Mouse (Mus musculus): Measurements from ENCODE around the gene Trappc1. TPM values are rescaled to one million over a fixed set of nuclear protein-coding genes. Genes with fewer than 3 reads are reported as not detected.

Trappc1 gene
- polyA plus RNA-seq, 1 experiment from 2014 or later: 145 TPM

GRCm38 (mm10) chr11:69331929-69332405, 8.2 kb downstream of the Trappc1 start:
- peak overlapping the region; percentile 54 for H3K9ac ChIP-seq
- H3K27me3 ChIP-seq: peaks cover 11% of the 10 kb centered on the region
- peak overlapping the region; percentile 50 for H3K4me3 ChIP-seq
- H3K4me2 ChIP-seq: peak overlapping the region; percentile 50
- H3K9me3 ChIP-seq: no peaks in the 10 kb centered on the region
- H3K4me1 ChIP-seq: peaks cover 24% of the 10 kb centered on the region
- no peaks in the 10 kb centered on the region for H3K36me3 ChIP-seq
- under 1% methylated on average over 24 of the region's 24 CpGs for WGBS
- peak; percentile 60; the same call in 1 of the 2 replicates for ATAC-seq (ENCODE audit: insufficient number of reproducible peaks, low FRiP score, low TSS enrichment, low read depth)
- H3K27ac ChIP-seq: peak overlapping the region; percentile 54

GRCm38 (mm10) chr11:69332713-69333253, 9.0 kb downstream of the Trappc1 start:
- Histone ChIP-seq H3K27me3 (peaks cover 3% of the 10 kb centered on the region), H3K4me3 (no peak overlapping the region), H3K27ac (no peak overlapping the region), H3K4me2 (peak overlapping the region; percentile 50), H3K9me3 (0 out of 2 replicates have a peak, but pooled peaks cover 5% of the 10 kb centered on the region), H3K4me1 (peaks cover 20% of the 10 kb centered on the region), H3K36me3 (no peaks in the 10 kb centered on the region), H3K9ac (no peak overlapping the region)
- no peak for ATAC-seq (ENCODE audit: insufficient number of reproducible peaks, low FRiP score, low TSS enrichment, low read depth)
- WGBS: 28% methylated on average over 8 of the region's 8 CpGs

GRCm38 (mm10) chr11:69333922-69334321, 10.1 kb downstream of the Trappc1 start:
- H3K4me2 ChIP-seq: no peak overlapping the region
- 0 out of 2 replicates have a peak, but pooled peaks cover 5% of the 10 kb centered on the region for H3K9me3 ChIP-seq
- no peak overlapping the region for H3K27ac ChIP-seq
- no peaks in the 10 kb centered on the region for H3K27me3 ChIP-seq
- 63% methylated on average over 3 of the region's 3 CpGs for WGBS
- peaks cover 20% of the 10 kb centered on the region for H3K4me1 ChIP-seq
- no peak overlapping the region for H3K9ac ChIP-seq
- no peaks in the 10 kb centered on the region for H3K36me3 ChIP-seq
- no peak overlapping the region for H3K4me3 ChIP-seq
- no peak for ATAC-seq (ENCODE audit: insufficient number of reproducible peaks, low FRiP score, low TSS enrichment, low read depth)

GRCm38 (mm10) chr11:69334796-69335195, 11.0 kb downstream of the Trappc1 start:
- 0 out of 2 replicates have a peak, but pooled peaks cover 5% of the 10 kb centered on the region for H3K9me3 ChIP-seq
- no peaks in the 10 kb centered on the region for H3K27me3 ChIP-seq
- H3K4me3 ChIP-seq: no peak overlapping the region
- no peak overlapping the region for H3K27ac ChIP-seq
- no peak overlapping the region for H3K4me2 ChIP-seq
- no peak for ATAC-seq (ENCODE audit: insufficient number of reproducible peaks, low FRiP score, low TSS enrichment, low read depth)
- H3K9ac ChIP-seq: no peak overlapping the region
- 64% methylated on average over 4 of the region's 4 CpGs for WGBS
- no peaks in the 10 kb centered on the region for H3K36me3 ChIP-seq
- H3K4me1 ChIP-seq: peaks cover 22% of the 10 kb centered on the region

GRCm38 (mm10) chr11:69340161-69341131, 16.7 kb downstream of the Trappc1 start, which contains the start of gene Rnf227:
TSS of gene Rnf227 (plus strand) at chr11:69340461.
- H3K36me3 ChIP-seq: peaks cover 27% of the 10 kb centered on the region
- H3K4me2 ChIP-seq: peak within 1 kb of the TSS; percentile 92
- peaks cover 19% of the 10 kb centered on the region for H3K4me1 ChIP-seq
- H3K9ac ChIP-seq: peak within 1 kb of the TSS; percentile 58
- ATAC-seq (ENCODE audit: insufficient number of reproducible peaks, low FRiP score, low TSS enrichment, low read depth): peak; percentile 73
- peak within 1 kb of the TSS; percentile 68 for H3K4me3 ChIP-seq
- peak within 1 kb of the TSS; percentile 90 for H3K27ac ChIP-seq
- 0 out of 2 replicates have a peak, but pooled peaks cover 5% of the 10 kb centered on the region for H3K9me3 ChIP-seq
- WGBS: 1% methylated on average over 98 of the region's 99 CpGs
- no peaks in the 10 kb centered on the region for H3K27me3 ChIP-seq

- ATAC-seq (ENCODE audit: insufficient number of reproducible peaks, low FRiP score, low TSS enrichment, low read depth): no peak
- H3K9ac ChIP-seq: no peak overlapping the region
- no peak overlapping the region for H3K4me3 ChIP-seq
- H3K36me3 ChIP-seq: peaks cover 86% of the 10 kb centered on the region
- WGBS: 92% methylated on average over 23 of the region's 26 CpGs
- H3K27me3 ChIP-seq: no peaks in the 10 kb centered on the region
- H3K4me2 ChIP-seq: no peak overlapping the region
- no peaks in the 10 kb centered on the region for H3K9me3 ChIP-seq
- H3K27ac ChIP-seq: no peak overlapping the region
- 0 out of 2 replicates have a peak, but pooled peaks cover under 1% of the 10 kb centered on the region for H3K4me1 ChIP-seq
These were observed 22.7 kb downstream of the Trappc1 start for GRCm38 (mm10) chr11:69346441-69346840.

- no peak for ATAC-seq (ENCODE audit: insufficient number of reproducible peaks, low FRiP score, low TSS enrichment, low read depth)
- 87% methylated on average over 5 of the region's 5 CpGs for WGBS
- Histone ChIP-seq H3K27ac (no peak overlapping the region), H3K9ac (no peak overlapping the region), H3K4me3 (no peak overlapping the region), H3K36me3 (peaks cover 100% of the 10 kb centered on the region), H3K4me2 (no peak overlapping the region), H3K4me1 (no peaks in the 10 kb centered on the region), H3K27me3 (no peaks in the 10 kb centered on the region), H3K9me3 (no peaks in the 10 kb centered on the region)
These were observed 32.8 kb downstream of the Trappc1 start for GRCm38 (mm10) chr11:69356544-69356943.

GRCm38 (mm10) chr11:69357690-69358089, 33.9 kb downstream of the Trappc1 start:
- no peak overlapping the region for H3K27ac ChIP-seq
- no peak for ATAC-seq (ENCODE audit: insufficient number of reproducible peaks, low FRiP score, low TSS enrichment, low read depth)
- H3K27me3 ChIP-seq: no peaks in the 10 kb centered on the region
- H3K9me3 ChIP-seq: no peaks in the 10 kb centered on the region
- no peak overlapping the region for H3K9ac ChIP-seq
- no peak overlapping the region for H3K4me3 ChIP-seq
- WGBS: 83% methylated on average over 12 of the region's 12 CpGs
- H3K4me1 ChIP-seq: 0 out of 2 replicates have a peak, but pooled peaks cover 3% of the 10 kb centered on the region
- no peak overlapping the region for H3K4me2 ChIP-seq
- peaks cover 100% of the 10 kb centered on the region for H3K36me3 ChIP-seq

GRCm38 (mm10) chr11:69362021-69362420, 38.2 kb downstream of the Trappc1 start:
- peaks cover 37% of the 10 kb centered on the region for H3K4me1 ChIP-seq
- H3K36me3 ChIP-seq: peaks cover 73% of the 10 kb centered on the region
- H3K27me3 ChIP-seq: no peaks in the 10 kb centered on the region
- no peak overlapping the region for H3K4me3 ChIP-seq
- H3K4me2 ChIP-seq: no peak overlapping the region
- 37% methylated on average over 7 of the region's 7 CpGs for WGBS
- no peaks in the 10 kb centered on the region for H3K9me3 ChIP-seq
- H3K27ac ChIP-seq: no peak overlapping the region
- ATAC-seq (ENCODE audit: insufficient number of reproducible peaks, low FRiP score, low TSS enrichment, low read depth): no peak
- H3K9ac ChIP-seq: no peak overlapping the region

GRCm38 (mm10) chr11:69362479-69362878, 38.7 kb downstream of the Trappc1 start:
- Histone ChIP-seq H3K4me1 (peaks cover 41% of the 10 kb centered on the region), H3K36me3 (peaks cover 69% of the 10 kb centered on the region)
- ATAC-seq (ENCODE audit: insufficient number of reproducible peaks, low FRiP score, low TSS enrichment, low read depth): no peak

GRCm38 (mm10) chr11:69364376-69364775, 40.6 kb downstream of the Trappc1 start:
- 41% methylated on average over 8 of the region's 8 CpGs for WGBS
- H3K27ac ChIP-seq: peak overlapping the region; percentile 99
- no peak for ATAC-seq (ENCODE audit: insufficient number of reproducible peaks, low FRiP score, low TSS enrichment, low read depth)
- no peaks in the 10 kb centered on the region for H3K27me3 ChIP-seq
- H3K4me3 ChIP-seq: 0 out of 2 replicates have a peak overlapping the region, but pooled peaks have one; percentile 81
- peaks cover 49% of the 10 kb centered on the region for H3K4me1 ChIP-seq
- no peaks in the 10 kb centered on the region for H3K9me3 ChIP-seq
- no peak overlapping the region for H3K9ac ChIP-seq
- H3K36me3 ChIP-seq: peaks cover 50% of the 10 kb centered on the region
- H3K4me2 ChIP-seq: peak overlapping the region; percentile 14; the same call in 1 of the 2 replicates

More at GRCm38 (mm10) chr11:69362479-69362878, 38.7 kb downstream of the Trappc1 start:
- no peak overlapping the region for H3K4me3 ChIP-seq
- no peaks in the 10 kb centered on the region for H3K27me3 ChIP-seq
- H3K9ac ChIP-seq: no peak overlapping the region
- H3K27ac ChIP-seq: no peak overlapping the region
- H3K9me3 ChIP-seq: no peaks in the 10 kb centered on the region
- H3K4me2 ChIP-seq: no peak overlapping the region
- WGBS: 29% methylated on average over 2 of the region's 2 CpGs
